Mouse (Mus musculus) heart, embryonic 15.5 days (tissue): ENCODE data around the gene Pdhx. TPM values are rescaled to one million over a fixed set of nuclear protein-coding genes. Genes with fewer than 3 reads are reported as not detected.

ENCODE experiments used
- ATAC-seq: fragments of 200-750 bp; cut with Nextera tagmentation; replicated peaks from 2 replicates; pipeline ENCODE4 v1.8.0; 2017; ENCODE audit warnings: low read depth, moderate TSS enrichment; ENCODE audit not compliant: insufficient number of reproducible peaks, insufficient read depth, low FRiP score
- H3K27ac ChIP-seq: fragments of 300-500 bp; sonication (generic); 2 replicates; pipeline ENCODE4 v1.5.1; 2015; ENCODE audit warnings: mild to moderate bottlenecking, inconsistent platforms
- H3K27me3 ChIP-seq: fragments of 300-500 bp; sonication (generic); 2 replicates; pipeline ENCODE4 v1.6.1; 2015; ENCODE audit warnings: inconsistent platforms
- H3K36me3 ChIP-seq: fragments of 300-500 bp; sonication (generic); 2 replicates; pipeline ENCODE4 v1.6.1; 2015; ENCODE audit warnings: mild to moderate bottlenecking, inconsistent platforms
- H3K4me1 ChIP-seq: fragments of 300-500 bp; sonication (generic); replicated peaks from 2 replicates; pipeline ENCODE4 v1.6.1; 2015; ENCODE audit warnings: inconsistent platforms
- H3K4me2 ChIP-seq: fragments of 300-500 bp; sonication (generic); 2 replicates; pipeline ENCODE4 v1.6.1; 2015; ENCODE audit warnings: inconsistent platforms, mild to moderate bottlenecking, moderate library complexity
- H3K4me3 ChIP-seq: fragments of 300-500 bp; sonication (generic); 2 replicates; pipeline ENCODE4 v1.5.1; 2015; ENCODE audit warnings: mild to moderate bottlenecking, inconsistent platforms
- H3K9ac ChIP-seq: fragments of 300-500 bp; sonication (generic); 2 replicates; pipeline ENCODE4 v1.6.1; 2015; ENCODE audit warnings: mild to moderate bottlenecking, inconsistent platforms
- H3K9me3 ChIP-seq: fragments of 300-500 bp; sonication (generic); replicated peaks from 2 replicates; pipeline ENCODE4 v1.6.1; 2016; ENCODE audit warnings: inconsistent platforms
- WGBS: fragments of 180-500 bp; shearing (Covaris S2); methylation state at CpG from one replicate; pipeline ENCODE4 v1.1.7; 2015; ENCODE audit warnings: mixed read lengths; 5-methylcytosine and 5-hydroxymethylcytosine counted together
- polyA plus RNA-seq: library from polyadenylated mRNA; unstranded; fragments of >200 nt; fragmentation: Nextera tagmentation; extraction: Ambion mirVana; gene quantifications from 2 replicates; pipeline ENCODE4 v1.2.1, GENCODE M21; 2015

The Pdhx gene
- 56.5 and 64.2 TPM in 2 replicates for polyA plus RNA-seq

DNA sequence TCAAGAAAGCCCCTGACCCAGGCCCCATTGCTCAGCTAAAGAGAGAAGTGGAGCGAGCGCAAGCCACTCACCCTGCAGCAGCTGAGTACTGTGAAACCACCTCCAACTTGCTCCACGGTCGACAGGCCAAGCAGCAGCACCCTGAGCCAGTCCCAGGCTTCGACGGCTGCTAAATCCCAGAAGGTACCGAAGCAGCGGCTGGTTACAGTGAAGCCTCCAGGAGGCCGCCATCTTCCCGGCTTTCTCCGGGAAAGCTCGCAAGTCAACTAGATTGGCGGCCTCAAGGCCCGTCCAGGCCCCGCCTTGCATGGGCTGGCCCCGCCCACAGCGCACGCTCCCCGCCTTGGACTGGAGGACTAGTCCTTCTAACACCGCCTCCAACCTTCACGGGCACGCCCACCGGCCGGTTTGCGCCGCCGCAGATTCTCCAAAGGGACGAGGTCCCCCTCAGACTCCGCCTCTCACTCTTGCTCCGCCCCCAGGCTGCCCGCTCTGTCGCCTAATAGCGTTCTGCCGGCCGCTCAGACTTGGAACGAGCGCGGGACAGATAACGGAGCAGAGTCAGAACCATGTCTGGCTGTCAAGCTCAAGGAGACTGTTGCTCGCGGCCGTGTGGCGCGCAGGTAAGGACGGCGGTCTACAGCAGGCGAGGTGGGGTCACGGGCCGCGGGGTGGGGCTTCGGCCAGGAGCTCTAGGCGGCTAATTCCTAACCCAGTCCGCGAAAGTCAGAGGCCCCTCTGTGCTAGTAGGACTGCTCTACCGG is at the start of gene Pdhx, which contains the start of gene Apip:
Gene Pdhx (minus strand): TSS at position 295 of the 764 bp plus-strand sequence.
Gene Apip (plus strand): TSS at position 457 of the 764 bp plus-strand sequence.
- peak; percentile 100 for ATAC-seq

DNA sequence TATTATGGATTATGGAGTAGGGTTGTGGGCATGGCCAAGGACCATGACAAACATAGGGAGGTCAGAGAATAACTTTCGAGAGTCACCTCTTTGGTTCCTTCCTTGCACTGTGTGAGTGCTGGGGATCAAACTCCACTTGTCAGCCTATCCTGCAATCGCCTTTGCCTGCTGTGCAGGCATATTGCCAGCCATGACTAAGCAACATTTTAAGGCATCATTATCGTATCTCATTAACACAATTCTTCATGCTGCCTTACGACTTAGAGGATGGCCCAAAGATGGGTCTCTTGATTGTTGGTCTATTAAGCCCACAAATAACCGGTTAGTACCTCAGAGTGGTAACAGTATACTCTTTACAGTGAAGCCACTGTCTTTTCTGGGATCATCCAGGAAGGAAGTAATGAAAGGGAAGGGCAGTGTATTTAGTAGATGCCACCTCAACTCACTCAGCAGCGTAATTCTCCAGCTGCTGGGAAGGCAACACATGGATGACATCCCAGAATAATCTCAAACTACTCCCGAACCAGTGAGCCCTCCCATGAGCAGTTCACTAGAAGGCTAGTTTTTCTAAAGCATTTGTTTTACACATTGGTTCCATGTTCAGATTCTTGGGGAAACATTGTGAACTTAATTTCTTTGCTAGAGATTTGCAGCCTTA is 46.0 kb upstream of the Pdhx start:
- H3K4me3 ChIP-seq = no peak overlapping the region
- ATAC-seq = no peak
- H3K36me3 ChIP-seq = no peaks in the 10 kb centered on the region
- H3K9me3 ChIP-seq = no peaks in the 10 kb centered on the region
- H3K27me3 ChIP-seq = no peaks in the 10 kb centered on the region
- no peak overlapping the region for H3K27ac ChIP-seq
- no peaks in the 10 kb centered on the region for H3K4me1 ChIP-seq
- 73% methylated on average over 7 of the region's 7 CpGs for WGBS
- H3K4me2 ChIP-seq = no peak overlapping the region
- no peak overlapping the region for H3K9ac ChIP-seq

More for the DNA sequence above, at the start of gene Pdhx, which contains the start of gene Apip:
- Histone ChIP-seq H3K36me3 (no peaks in the 10 kb centered on the region), H3K4me3 (peak within 1 kb of the TSS; percentile 83), H3K4me2 (peak within 1 kb of the TSS; percentile 64), H3K4me1 (peaks cover 28% of the 10 kb centered on the region), H3K9me3 (no peaks in the 10 kb centered on the region), H3K9ac (peak within 1 kb of the TSS; percentile 85), H3K27me3 (no peaks in the 10 kb centered on the region), H3K27ac (peak within 1 kb of the TSS; percentile 94)
- WGBS = 0% methylated on average over 55 of the region's 55 CpGs

DNA sequence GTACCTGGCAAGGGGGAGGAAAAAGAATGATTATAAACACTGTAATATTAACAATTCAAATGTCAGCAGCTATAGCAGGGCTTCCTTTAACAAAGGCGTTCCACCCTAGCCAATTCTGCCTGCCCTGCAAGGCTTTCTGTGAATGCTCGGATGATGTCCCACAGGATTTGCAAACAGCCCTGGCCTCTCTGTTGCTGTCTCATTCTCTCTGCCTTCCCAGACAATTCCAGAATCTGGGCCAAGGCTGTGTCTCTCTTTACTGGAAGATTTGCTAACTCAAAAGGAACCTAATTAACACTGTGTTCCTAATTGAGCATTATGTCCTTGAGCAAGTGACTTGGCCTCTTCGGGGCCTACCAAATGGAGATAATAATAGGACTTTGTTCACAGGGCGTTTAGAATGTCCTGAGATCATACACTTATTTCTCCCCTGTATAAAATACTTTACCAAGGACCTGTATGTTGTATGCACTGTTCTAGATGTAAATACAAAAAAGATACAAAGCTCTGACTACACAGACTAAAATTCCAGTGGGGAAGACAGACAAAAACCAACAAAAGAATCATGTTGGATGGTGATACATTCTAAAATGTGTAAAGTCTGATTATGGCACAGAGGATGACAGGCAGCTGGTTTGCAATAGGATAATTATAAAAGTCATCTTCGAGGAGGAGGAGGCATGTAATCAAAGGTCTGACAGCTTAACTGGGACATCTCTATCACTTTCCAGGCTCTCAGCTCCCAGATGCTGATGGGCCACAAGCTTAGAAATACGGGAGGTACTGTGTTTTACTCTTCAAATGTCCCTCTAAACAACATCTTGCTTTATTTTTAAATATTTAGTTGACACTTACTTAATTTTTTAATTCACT is 45.2 kb upstream of the Pdhx start:
- H3K9me3 ChIP-seq = no peaks in the 10 kb centered on the region
- ATAC-seq = no peak
- H3K9ac ChIP-seq = no peak overlapping the region
- H3K36me3 ChIP-seq = no peaks in the 10 kb centered on the region
- no peak overlapping the region for H3K27ac ChIP-seq
- H3K27me3 ChIP-seq = no peaks in the 10 kb centered on the region
- 66% methylated on average over 6 of the region's 6 CpGs for WGBS
- no peak overlapping the region for H3K4me3 ChIP-seq
- no peaks in the 10 kb centered on the region for H3K4me1 ChIP-seq
- H3K4me2 ChIP-seq = no peak overlapping the region

DNA sequence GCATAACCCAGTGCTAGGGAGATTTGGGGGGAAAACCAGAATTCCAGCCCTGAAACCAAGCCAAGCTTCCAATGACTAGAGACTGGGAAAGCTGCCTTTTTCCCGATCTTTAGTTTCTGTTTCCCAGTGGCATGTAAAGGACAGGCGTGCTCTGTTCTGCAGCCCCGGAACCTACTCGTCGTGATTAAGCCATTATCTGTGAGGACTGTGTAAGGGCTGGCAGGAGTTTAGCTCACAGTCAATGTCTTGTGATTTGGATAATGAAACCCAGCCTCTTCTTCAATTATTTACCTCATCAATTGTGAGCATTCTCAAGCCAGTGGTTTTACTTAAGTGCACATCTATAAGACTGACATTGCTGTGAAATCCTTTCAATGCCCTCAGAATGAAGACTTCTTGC is 43.9 kb upstream of the Pdhx start:
- Histone ChIP-seq H3K4me3 (no peak overlapping the region), H3K4me2 (no peak overlapping the region; the same call in 1 of the 2 replicates), H3K27me3 (no peaks in the 10 kb centered on the region), H3K9me3 (no peaks in the 10 kb centered on the region), H3K9ac (no peak overlapping the region), H3K36me3 (no peaks in the 10 kb centered on the region), H3K4me1 (no peaks in the 10 kb centered on the region), H3K27ac (no peak overlapping the region)
- WGBS = 49% methylated on average over 5 of the region's 5 CpGs
- ATAC-seq = no peak

DNA sequence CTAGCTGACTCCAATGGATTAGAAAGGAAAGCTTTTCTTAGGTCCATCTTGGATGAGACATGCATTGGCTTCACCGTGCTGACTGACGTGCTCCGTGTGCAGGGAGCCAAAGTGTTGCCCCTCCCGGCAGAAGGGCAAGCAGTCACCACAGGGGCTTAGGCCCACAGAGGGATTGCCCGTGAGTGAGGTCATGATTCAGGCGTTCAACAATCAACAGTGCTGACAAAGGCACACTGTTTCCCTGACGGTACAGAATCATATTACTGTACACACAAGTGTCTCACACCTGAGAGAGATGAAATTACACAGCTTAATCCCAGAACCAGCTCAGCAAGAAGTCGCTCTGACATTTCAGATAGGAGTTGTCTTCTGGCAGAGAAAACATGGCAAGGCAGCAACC is 38.4 kb upstream of the Pdhx start:
- ATAC-seq = no peak
- no peak overlapping the region for H3K9ac ChIP-seq
- H3K27ac ChIP-seq = no peak overlapping the region
- no peak overlapping the region for H3K4me3 ChIP-seq
- no peaks in the 10 kb centered on the region for H3K27me3 ChIP-seq
- peaks cover 4% of the 10 kb centered on the region; the same call in 1 of the 2 replicates for H3K4me1 ChIP-seq
- WGBS = 35% methylated on average over 8 of the region's 8 CpGs
- H3K36me3 ChIP-seq = no peaks in the 10 kb centered on the region
- H3K9me3 ChIP-seq = no peaks in the 10 kb centered on the region
- H3K4me2 ChIP-seq = no peak overlapping the region

DNA sequence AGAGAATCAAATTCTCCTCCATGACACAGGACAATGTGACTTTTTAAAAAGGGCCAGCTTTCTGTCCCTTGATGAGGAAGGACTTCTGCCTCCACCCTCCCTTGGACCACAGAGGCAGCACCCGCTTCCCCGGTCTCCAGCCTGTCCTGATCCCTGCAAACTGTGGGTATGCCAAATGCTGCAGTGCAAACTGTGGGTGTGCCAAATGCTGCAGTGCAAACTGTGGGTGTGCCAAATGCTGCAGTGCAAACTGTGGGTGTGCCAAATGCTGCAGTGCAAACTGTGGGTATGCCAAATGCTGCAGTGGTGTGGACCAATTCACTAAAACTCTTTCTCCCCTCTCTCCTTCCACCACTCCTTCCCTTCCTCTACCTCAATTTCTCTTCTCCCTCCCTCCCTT is 32.9 kb upstream of the Pdhx start:
- Histone ChIP-seq H3K36me3 (no peaks in the 10 kb centered on the region), H3K4me1 (no peaks in the 10 kb centered on the region), H3K4me2 (no peak overlapping the region), H3K4me3 (no peak overlapping the region), H3K27me3 (no peaks in the 10 kb centered on the region), H3K9me3 (no peaks in the 10 kb centered on the region), H3K27ac (no peak overlapping the region), H3K9ac (no peak overlapping the region)
- no peak for ATAC-seq
- WGBS = 84% methylated on average over 2 of the region's 2 CpGs

DNA sequence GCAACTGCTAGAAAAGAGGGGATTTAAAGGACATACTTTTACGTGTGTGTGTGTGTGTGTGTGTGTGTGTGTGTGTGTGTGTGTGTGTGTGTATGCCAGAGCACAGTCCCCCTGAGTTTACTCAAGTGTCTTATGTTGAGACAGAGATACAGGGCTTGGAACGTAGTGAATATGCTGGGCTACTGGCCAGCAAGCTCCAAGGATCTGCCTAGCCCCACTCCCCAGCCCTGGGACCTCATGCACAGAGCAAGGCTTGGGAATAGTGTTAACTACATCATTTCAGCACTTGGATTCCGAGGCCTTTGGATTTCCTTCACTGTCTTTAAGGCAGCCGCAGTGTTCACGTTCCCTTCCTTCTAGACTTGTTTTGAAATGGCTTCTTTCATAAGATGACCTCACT is 29.3 kb upstream of the Pdhx start:
- WGBS = 48% methylated on average over 5 of the region's 5 CpGs
- H3K4me2 ChIP-seq = no peak overlapping the region
- H3K9ac ChIP-seq = no peak overlapping the region

DNA sequence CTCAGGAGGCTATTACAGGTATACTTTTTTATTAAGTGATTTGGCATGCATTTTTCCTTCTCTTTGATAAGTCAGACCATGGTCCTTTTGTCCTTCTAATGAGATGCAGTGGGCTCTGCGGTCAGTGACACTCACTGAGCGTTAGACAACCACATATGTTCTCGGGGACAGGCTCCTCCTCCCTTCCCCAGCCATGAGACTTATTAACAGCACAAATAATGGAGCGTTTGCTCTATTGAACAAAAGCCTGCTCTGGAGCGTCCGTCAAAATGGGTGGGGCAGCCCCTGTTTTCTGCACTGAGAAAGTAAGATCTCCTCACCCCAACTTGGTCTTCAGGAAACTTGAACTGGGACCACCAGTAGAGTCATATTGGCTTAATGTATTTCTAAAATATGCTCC is 16.2 kb upstream of the Pdhx start:
- no peaks in the 10 kb centered on the region for H3K27me3 ChIP-seq
- no peak overlapping the region for H3K4me3 ChIP-seq
- peaks cover 3% of the 10 kb centered on the region; the same call in 1 of the 2 replicates for H3K4me1 ChIP-seq
- H3K27ac ChIP-seq = no peak overlapping the region
- peaks cover 35% of the 10 kb centered on the region for H3K36me3 ChIP-seq
- 91% methylated on average over 6 of the region's 6 CpGs for WGBS
- no peak for ATAC-seq
- H3K4me2 ChIP-seq = no peak overlapping the region
- H3K9ac ChIP-seq = no peak overlapping the region
- H3K9me3 ChIP-seq = no peaks in the 10 kb centered on the region

More for the DNA sequence above, 29.3 kb upstream of the Pdhx start:
- Histone ChIP-seq H3K36me3 (no peaks in the 10 kb centered on the region), H3K27ac (no peak overlapping the region), H3K4me3 (no peak overlapping the region), H3K9me3 (no peaks in the 10 kb centered on the region), H3K27me3 (no peaks in the 10 kb centered on the region), H3K4me1 (no peaks in the 10 kb centered on the region)
- ATAC-seq = no peak

DNA sequence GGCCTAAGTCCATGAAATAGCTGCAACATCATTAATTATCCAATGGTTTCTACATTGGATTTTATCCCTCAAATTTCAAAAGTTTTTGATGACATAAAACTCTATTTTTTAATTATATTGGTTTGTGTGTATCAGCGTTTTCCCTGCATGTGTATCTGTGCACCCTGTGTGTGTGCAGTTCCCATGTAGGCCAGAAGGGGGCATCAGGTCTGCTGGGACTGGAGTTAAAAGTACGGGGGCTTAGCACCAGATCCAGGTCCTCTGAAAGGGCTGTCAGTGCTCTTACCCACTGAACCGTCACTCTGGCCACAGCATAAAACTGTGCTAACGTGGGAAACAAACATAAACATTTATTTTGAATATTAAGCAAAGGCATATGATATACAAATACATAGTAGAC is 14.8 kb upstream of the Pdhx start:
- Histone ChIP-seq H3K27ac (no peak overlapping the region), H3K9ac (no peak overlapping the region), H3K4me3 (no peak overlapping the region), H3K9me3 (no peaks in the 10 kb centered on the region), H3K27me3 (no peaks in the 10 kb centered on the region), H3K4me1 (peaks cover 3% of the 10 kb centered on the region; the same call in 1 of the 2 replicates), H3K36me3 (peaks cover 27% of the 10 kb centered on the region), H3K4me2 (no peak overlapping the region)
- no peak for ATAC-seq
- WGBS = 97% methylated on average over 4 of the region's 4 CpGs

DNA sequence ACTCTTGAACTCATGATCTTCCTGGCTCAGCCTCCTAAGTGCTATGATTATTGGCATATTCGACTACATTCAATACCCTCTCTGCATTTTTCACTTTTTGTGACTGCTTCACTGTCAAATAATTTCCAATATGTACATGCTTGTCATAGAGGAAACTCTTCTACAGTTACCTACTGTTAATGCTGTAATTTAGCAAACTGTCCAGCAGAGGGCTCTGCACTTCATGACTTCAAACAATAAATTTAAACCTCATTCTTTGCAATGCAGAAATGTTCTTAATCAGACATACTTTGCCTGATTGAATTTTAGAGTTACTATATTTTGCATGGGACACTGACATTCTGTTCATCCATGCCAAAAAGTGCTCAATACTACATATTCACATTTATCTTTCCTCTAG is 13.1 kb upstream of the Pdhx start:
- no peak for ATAC-seq
- 2% methylated on average over 1 of the region's 1 CpGs for WGBS
- no peaks in the 10 kb centered on the region for H3K9me3 ChIP-seq
- H3K27ac ChIP-seq = no peak overlapping the region
- H3K4me3 ChIP-seq = no peak overlapping the region
- peaks cover 7% of the 10 kb centered on the region for H3K4me1 ChIP-seq
- H3K4me2 ChIP-seq = no peak overlapping the region
- H3K27me3 ChIP-seq = no peaks in the 10 kb centered on the region
- no peak overlapping the region for H3K9ac ChIP-seq
- peaks cover 18% of the 10 kb centered on the region for H3K36me3 ChIP-seq

DNA sequence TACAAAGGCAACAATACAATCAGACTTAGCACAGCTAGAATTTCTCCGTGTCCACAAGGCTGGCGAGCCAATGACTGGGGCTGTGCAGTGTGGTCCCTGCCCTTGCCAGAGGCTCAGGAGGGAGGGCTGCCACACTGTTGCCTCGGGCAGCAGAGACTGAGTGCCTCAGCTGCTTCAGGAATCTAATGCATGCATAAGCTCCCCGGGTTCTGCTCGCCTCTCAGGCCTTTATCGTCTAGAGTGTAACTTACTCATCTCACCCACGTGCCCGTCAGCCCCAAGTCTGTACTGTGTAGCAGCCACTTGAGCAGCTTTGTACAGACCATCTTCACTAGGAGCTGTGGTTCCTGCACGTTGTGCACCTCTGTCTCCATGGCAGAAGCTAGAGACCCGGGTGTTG is 12.3 kb upstream of the Pdhx start:
- no peaks in the 10 kb centered on the region for H3K27me3 ChIP-seq
- H3K4me2 ChIP-seq = no peak overlapping the region
- no peak overlapping the region for H3K4me3 ChIP-seq
- H3K36me3 ChIP-seq = peaks cover 18% of the 10 kb centered on the region
- WGBS = 50% methylated on average over 10 of the region's 10 CpGs
- no peaks in the 10 kb centered on the region for H3K9me3 ChIP-seq
- H3K9ac ChIP-seq = no peak overlapping the region
- peaks cover 7% of the 10 kb centered on the region for H3K4me1 ChIP-seq
- peak; percentile 62; the same call in 1 of the 2 replicates for ATAC-seq
- 0 out of 2 replicates have a peak overlapping the region, but pooled peaks have one; percentile 17 for H3K27ac ChIP-seq
